Mouse (Mus musculus): Measurements from ENCODE around the gene Slc4a10. TPM values are rescaled to one million over a fixed set of nuclear protein-coding genes. Genes with fewer than 3 reads are reported as not detected.

Gene Slc4a10
- polyA plus RNA-seq, 1 experiment from 2014 or later, result 1.7 TPM

GRCm38 (mm10) chr2:62362211-62362610 lies 315.9 kb downstream of the Slc4a10 start:
- DNase-seq (ENCODE audit: low spot score), result no peak
- Histone ChIP-seq H3K27me3 (replicated peaks; ENCODE audit: control insufficient read depth, insufficient read depth, low read length) (no peaks in the 10 kb centered on the region), H3K9ac (ENCODE audit: low read length) (no peak overlapping the region), H3K4me3 (ENCODE audit: low read depth, low read length) (no peak overlapping the region), H3K27ac (ENCODE audit: low read depth) (no peak overlapping the region), H3K9me3 (ENCODE audit: control insufficient read depth, low read length) (no peaks in the 10 kb centered on the region), H3K4me1 (replicated peaks; ENCODE audit: control insufficient read depth, insufficient read depth, low read length) (no peaks in the 10 kb centered on the region), H3K36me3 (ENCODE audit: control insufficient read depth, insufficient read depth, low read length) (no peaks in the 10 kb centered on the region), H3K4me2 (ENCODE audit: low read length) (no peak overlapping the region)
- 91% methylated on average over 9 of the region's 9 CpGs for WGBS
- ATAC-seq (replicated peaks; ENCODE audit: low FRiP score, low TSS enrichment, low read depth), result no peak

GRCm38 (mm10) chr2:62363606-62364005 lies 317.3 kb downstream of the Slc4a10 start:
- no peak overlapping the region for H3K4me3 ChIP-seq (ENCODE audit: low read depth, low read length)

GRCm38 (mm10) chr2:62368349-62369053 lies 322.2 kb downstream of the Slc4a10 start:
- no peak overlapping the region for H3K4me2 ChIP-seq (ENCODE audit: low read length)
- no peaks in the 10 kb centered on the region for H3K36me3 ChIP-seq (ENCODE audit: control insufficient read depth, insufficient read depth, low read length)
- H3K4me1 ChIP-seq (replicated peaks; ENCODE audit: control insufficient read depth, insufficient read depth, low read length), result no peaks in the 10 kb centered on the region
- H3K9me3 ChIP-seq (ENCODE audit: control insufficient read depth, low read length), result no peaks in the 10 kb centered on the region
- ATAC-seq (replicated peaks; ENCODE audit: low FRiP score, low TSS enrichment, low read depth) (no peak; the same call in 1 of the 2 replicates), DNase-seq (ENCODE audit: low spot score) (no peak)
- WGBS, result 83% methylated on average over 5 of the region's 5 CpGs
- H3K27me3 ChIP-seq (replicated peaks; ENCODE audit: control insufficient read depth, insufficient read depth, low read length), result no peaks in the 10 kb centered on the region
- H3K4me3 ChIP-seq (ENCODE audit: low read depth, low read length), result no peak overlapping the region
- no peak overlapping the region for H3K27ac ChIP-seq (ENCODE audit: low read depth)
- no peak overlapping the region for H3K9ac ChIP-seq (ENCODE audit: low read length)

More at GRCm38 (mm10) chr2:62363606-62364005, 317.3 kb downstream of the Slc4a10 start:
- Histone ChIP-seq H3K36me3 (ENCODE audit: control insufficient read depth, insufficient read depth, low read length) (no peaks in the 10 kb centered on the region), H3K4me1 (replicated peaks; ENCODE audit: control insufficient read depth, insufficient read depth, low read length) (no peaks in the 10 kb centered on the region), H3K27me3 (replicated peaks; ENCODE audit: control insufficient read depth, insufficient read depth, low read length) (no peaks in the 10 kb centered on the region), H3K9me3 (ENCODE audit: control insufficient read depth, low read length) (no peaks in the 10 kb centered on the region), H3K27ac (ENCODE audit: low read depth) (no peak overlapping the region), H3K4me2 (ENCODE audit: low read length) (no peak overlapping the region), H3K9ac (ENCODE audit: low read length) (no peak overlapping the region)
- DNase-seq (ENCODE audit: low spot score), result no peak
- no peak for ATAC-seq (replicated peaks; ENCODE audit: low FRiP score, low TSS enrichment, low read depth)
- 73% methylated on average over 4 of the region's 4 CpGs for WGBS

GRCm38 (mm10) chr2:62370048-62370447 lies 323.8 kb downstream of the Slc4a10 start:
- no peaks in the 10 kb centered on the region for H3K27me3 ChIP-seq (replicated peaks; ENCODE audit: control insufficient read depth, insufficient read depth, low read length)
- 71% methylated on average over 2 of the region's 2 CpGs for WGBS
- no peaks in the 10 kb centered on the region for H3K4me1 ChIP-seq (replicated peaks; ENCODE audit: control insufficient read depth, insufficient read depth, low read length)
- no peaks in the 10 kb centered on the region for H3K36me3 ChIP-seq (ENCODE audit: control insufficient read depth, insufficient read depth, low read length)
- no peak overlapping the region for H3K4me2 ChIP-seq (ENCODE audit: low read length)
- no peaks in the 10 kb centered on the region for H3K9me3 ChIP-seq (ENCODE audit: control insufficient read depth, low read length)
- no peak overlapping the region for H3K9ac ChIP-seq (ENCODE audit: low read length)
- no peak overlapping the region for H3K27ac ChIP-seq (ENCODE audit: low read depth)
- H3K4me3 ChIP-seq (ENCODE audit: low read depth, low read length), result no peak overlapping the region
- ATAC-seq (replicated peaks; ENCODE audit: low FRiP score, low TSS enrichment, low read depth), result no peak
- DNase-seq (ENCODE audit: low spot score), result no peak

GRCm38 (mm10) chr2:62373692-62374091 lies 327.4 kb downstream of the Slc4a10 start:
- Histone ChIP-seq H3K9ac (ENCODE audit: low read length) (no peak overlapping the region), H3K4me3 (ENCODE audit: low read depth, low read length) (no peak overlapping the region), H3K4me2 (ENCODE audit: low read length) (no peak overlapping the region), H3K36me3 (ENCODE audit: control insufficient read depth, insufficient read depth, low read length) (no peaks in the 10 kb centered on the region), H3K4me1 (replicated peaks; ENCODE audit: control insufficient read depth, insufficient read depth, low read length) (no peaks in the 10 kb centered on the region), H3K27me3 (replicated peaks; ENCODE audit: control insufficient read depth, insufficient read depth, low read length) (no peaks in the 10 kb centered on the region), H3K27ac (ENCODE audit: low read depth) (no peak overlapping the region), H3K9me3 (ENCODE audit: control insufficient read depth, low read length) (no peaks in the 10 kb centered on the region)
- DNase-seq (ENCODE audit: low spot score) (no peak), ATAC-seq (replicated peaks; ENCODE audit: low FRiP score, low TSS enrichment, low read depth) (no peak)
- 83% methylated on average over 11 of the region's 11 CpGs for WGBS

Other genes starting within 250 kb of the Slc4a10 start
- 0.04 TPM in 1 of 2 replicates, not detected in the other for gene Tbr1, start 243.5 kb upstream of the Slc4a10 start, polyA plus RNA-seq (2014; fragmentation: Nextera tagmentation; extraction: Ambion mirVana)